Mouse (Mus musculus) liver, postnatal 0 days (tissue): ENCODE data around the gene Rbm20. TPM values are rescaled to one million over a fixed set of nuclear protein-coding genes. Genes with fewer than 3 reads are reported as not detected.

Experiments
- ATAC-seq: fragments of 200-750 bp; cut with Nextera tagmentation; 2 replicates; pipeline ENCODE4 v1.8.0; 2017; ENCODE audit warnings: mild to moderate bottlenecking, moderate library complexity
- DNase-seq: peaks from one replicate; pipeline ENCODE4 v3.0.0-alpha.2; 2016
- H3K27ac ChIP-seq: fragments of 300-500 bp; sonication (generic); 2 replicates; pipeline ENCODE4 v1.5.1; 2014; ENCODE audit warnings: antibody characterized with exemption, moderate library complexity, mild to moderate bottlenecking, low read depth
- H3K27me3 ChIP-seq: fragments of 300-500 bp; sonication (generic); 2 replicates; pipeline ENCODE4 v1.6.1; 2014; ENCODE audit warnings: low read length, control low read depth, mixed read lengths; ENCODE audit not compliant: insufficient read depth
- H3K36me3 ChIP-seq: fragments of 300-500 bp; sonication (generic); replicated peaks from 2 replicates; pipeline ENCODE4 v1.6.1; 2014; ENCODE audit warnings: mild to moderate bottlenecking, control low read depth, low read length, moderate library complexity, mixed read lengths; ENCODE audit not compliant: insufficient read depth
- H3K4me1 ChIP-seq: fragments of 300-500 bp; sonication (generic); 2 replicates; pipeline ENCODE4 v1.6.1; 2014; ENCODE audit warnings: antibody characterized with exemption, mild to moderate bottlenecking, control low read depth; ENCODE audit not compliant: insufficient read depth
- H3K4me2 ChIP-seq: fragments of 300-500 bp; sonication (generic); 2 replicates; pipeline ENCODE4 v1.6.1; 2014; ENCODE audit warnings: low read depth, mild to moderate bottlenecking, low read length, moderate library complexity, mixed read lengths
- H3K4me3 ChIP-seq: fragments of 300-500 bp; sonication (generic); 2 replicates; pipeline ENCODE4 v1.5.1; 2014; ENCODE audit warnings: low read depth, low read length
- H3K9ac ChIP-seq: fragments of 300-500 bp; sonication (generic); replicated peaks from 2 replicates; pipeline ENCODE4 v1.6.1; 2014; ENCODE audit warnings: mild to moderate bottlenecking, moderate library complexity
- H3K9me3 ChIP-seq: fragments of 300-500 bp; sonication (generic); 2 replicates; pipeline ENCODE4 v1.6.1; 2016; ENCODE audit warnings: mild to moderate bottlenecking, control low read depth, low read length, mixed read lengths
- CTCF ChIP-seq: sonication (generic); IDR thresholded peaks from 2 replicates; pipeline ENCODE4 v1.5.1; 2016; ENCODE audit warnings: antibody characterized with exemption, low read depth
- EP300 ChIP-seq: IDR thresholded peaks from 2 replicates; pipeline ENCODE4 v1.6.1; 2016; ENCODE audit warnings: antibody characterized with exemption, low read depth, mild to moderate bottlenecking
- WGBS: fragments of 180-500 bp; shearing (Covaris S2); extraction: QIAGEN DNeasy Blood & Tissue Kit; methylation state at CpG from one replicate; pipeline ENCODE4 v1.1.7; 2014; ENCODE audit not compliant: insufficient replicate concordance; 5-methylcytosine and 5-hydroxymethylcytosine counted together
- polyA plus RNA-seq: library from polyadenylated mRNA; unstranded; fragments of >200 nt; fragmentation: Nextera tagmentation; extraction: Ambion mirVana; gene quantifications from 2 replicates; pipeline ENCODE4 v1.2.1, GENCODE M21; 2015

Rbm20 gene
- polyA plus RNA-seq, 1 experiment from 2014 or later, result 0.16 TPM

GRCm38 (mm10) chr19:53786836-53787235 lies 109.7 kb downstream of the Rbm20 start:
- peaks cover 14% of the 10 kb centered on the region for H3K4me1 ChIP-seq
- no peaks in the 10 kb centered on the region for H3K27me3 ChIP-seq
- WGBS, result 86% methylated on average over 5 of the region's 5 CpGs
- H3K9me3 ChIP-seq, result no peaks in the 10 kb centered on the region
- no peak for ATAC-seq
- no peak for DNase-seq
- H3K4me2 ChIP-seq, result no peak overlapping the region
- H3K9ac ChIP-seq, result no peak overlapping the region
- no peak overlapping the region for H3K4me3 ChIP-seq
- H3K27ac ChIP-seq, result no peak overlapping the region
- no peaks in the 10 kb centered on the region for H3K36me3 ChIP-seq
- TF ChIP-seq CTCF (no peak), EP300 (no peak)

DNA sequence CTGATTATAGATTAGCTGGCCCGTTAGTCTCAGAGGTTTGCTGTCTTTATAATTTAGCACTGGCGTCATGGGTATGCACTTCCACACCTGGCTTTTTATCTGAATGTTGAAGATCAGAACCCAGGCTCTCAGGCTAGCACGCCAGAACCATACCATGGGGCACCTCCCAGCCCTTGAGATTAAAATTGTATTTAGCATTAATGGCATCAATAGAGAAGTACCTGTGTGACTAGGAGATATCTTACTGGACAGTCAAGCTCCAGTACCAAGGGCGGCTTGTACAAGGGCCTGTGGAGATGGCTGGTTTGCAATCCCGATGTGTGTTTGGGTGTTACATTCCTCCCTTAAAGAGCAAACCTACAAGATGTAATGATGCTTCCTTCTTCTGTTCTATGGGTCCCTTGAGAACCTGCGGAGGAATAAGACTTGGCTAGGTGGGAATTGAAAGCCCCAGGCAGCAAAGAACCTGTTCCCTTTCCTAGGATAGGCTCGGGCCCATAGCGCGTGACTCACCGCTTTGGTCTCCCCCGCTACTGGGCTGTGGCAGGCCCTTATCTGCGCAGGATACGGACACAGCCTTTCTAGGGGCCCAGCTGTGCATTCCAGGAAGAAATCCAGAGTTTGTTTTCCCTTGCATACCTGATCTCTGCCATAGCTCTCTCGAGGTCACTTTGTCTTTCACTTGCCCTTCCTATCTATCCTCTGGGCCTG lies 111.7 kb downstream of the Rbm20 start:
- Histone ChIP-seq H3K9ac (no peak overlapping the region), H3K27me3 (no peaks in the 10 kb centered on the region), H3K27ac (no peak overlapping the region), H3K36me3 (no peaks in the 10 kb centered on the region), H3K9me3 (no peaks in the 10 kb centered on the region), H3K4me1 (peaks cover 14% of the 10 kb centered on the region), H3K4me3 (no peak overlapping the region), H3K4me2 (no peak overlapping the region)
- no peak for TF ChIP-seq CTCF
- 0 out of 2 replicates have a peak, but pooled peaks have one; percentile 13 for TF ChIP-seq EP300
- WGBS, result 49% methylated on average over 14 of the region's 14 CpGs
- no peak for DNase-seq
- ATAC-seq, result peak; percentile 82

DNA sequence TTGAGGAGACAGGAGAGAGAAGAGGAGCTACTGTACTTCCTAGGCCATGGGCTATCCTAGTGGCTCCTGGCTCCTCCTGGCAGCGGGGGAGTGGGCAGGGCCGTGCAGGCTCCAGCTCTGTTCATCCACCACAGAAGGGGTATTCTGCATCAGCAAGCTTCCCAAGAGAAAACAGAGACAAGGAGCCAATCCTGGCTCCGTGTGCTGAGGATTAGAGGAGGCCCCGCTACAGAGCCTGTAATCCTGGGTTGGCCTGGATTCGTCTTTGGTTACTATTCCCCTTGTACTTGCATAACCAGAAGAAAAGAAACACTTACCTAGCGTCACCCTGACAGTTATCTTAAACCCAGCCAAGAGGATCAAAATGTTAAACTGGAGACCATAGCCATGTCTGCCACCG lies 112.5 kb downstream of the Rbm20 start:
- 78% methylated on average over 7 of the region's 7 CpGs for WGBS
- H3K4me1 ChIP-seq, result peaks cover 14% of the 10 kb centered on the region
- TF ChIP-seq CTCF, result no peak
- TF ChIP-seq EP300, result no peak
- ATAC-seq, result no peak
- no peak overlapping the region for H3K9ac ChIP-seq
- H3K4me2 ChIP-seq, result no peak overlapping the region
- H3K27ac ChIP-seq, result no peak overlapping the region
- no peaks in the 10 kb centered on the region for H3K9me3 ChIP-seq
- H3K4me3 ChIP-seq, result no peak overlapping the region
- no peak for DNase-seq
- no peaks in the 10 kb centered on the region for H3K36me3 ChIP-seq
- no peaks in the 10 kb centered on the region for H3K27me3 ChIP-seq

- DNase-seq (no peak), ATAC-seq (no peak)
- no peaks in the 10 kb centered on the region for H3K27me3 ChIP-seq
- no peak overlapping the region for H3K4me3 ChIP-seq
- H3K9ac ChIP-seq, result no peak overlapping the region
- no peaks in the 10 kb centered on the region for H3K9me3 ChIP-seq
- no peak for TF ChIP-seq EP300
- H3K36me3 ChIP-seq, result no peaks in the 10 kb centered on the region
- H3K4me1 ChIP-seq, result peaks cover 14% of the 10 kb centered on the region
- no peak overlapping the region for H3K4me2 ChIP-seq
- WGBS, result 77% methylated on average over 20 of the region's 20 CpGs
- no peak overlapping the region for H3K27ac ChIP-seq
Observed at GRCm38 (mm10) chr19:53791751-53792720, 114.9 kb downstream of the Rbm20 start.

DNA sequence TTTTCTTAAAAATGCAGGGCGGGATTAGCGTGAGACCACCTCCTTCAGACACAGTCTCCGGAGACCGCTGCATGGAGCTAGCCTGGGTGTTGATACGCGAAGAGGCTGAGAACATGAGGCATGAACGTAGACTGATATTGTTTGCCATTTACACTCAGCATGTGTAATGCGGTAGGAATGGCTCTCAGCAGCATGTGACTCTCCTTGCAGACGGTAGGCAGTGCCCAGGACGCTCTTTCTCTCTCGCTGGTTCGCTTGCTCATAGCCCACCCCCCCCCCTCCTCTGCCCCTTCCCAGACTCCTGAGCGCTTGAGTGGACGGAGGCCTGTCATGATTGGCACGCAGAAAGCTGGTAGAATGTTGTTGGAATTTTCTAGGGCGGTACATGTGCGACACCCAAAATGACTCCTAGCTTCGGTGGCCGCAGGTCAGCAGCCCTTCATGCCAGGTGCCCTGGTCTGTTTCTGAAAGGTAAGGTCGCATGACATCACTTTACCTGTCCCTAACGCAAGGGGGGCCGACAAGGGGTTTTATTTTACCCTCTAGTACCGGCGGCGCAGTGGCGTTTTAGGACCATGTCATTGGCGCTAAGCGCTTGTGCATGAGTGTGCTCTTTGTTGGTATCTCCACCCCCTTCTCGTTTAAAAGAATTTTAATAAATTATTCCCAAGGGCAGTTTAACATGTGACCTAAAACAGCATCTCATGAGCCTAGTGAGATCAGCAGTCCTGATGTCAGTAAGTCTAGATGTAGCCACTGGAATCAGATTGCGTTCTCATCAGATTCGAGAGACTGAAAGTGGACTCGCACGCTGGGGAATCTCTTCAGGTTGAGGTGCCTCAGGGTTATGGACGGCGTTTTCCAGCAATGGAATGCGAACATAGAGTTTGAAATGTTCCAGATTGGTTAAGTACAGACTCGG lies 116.1 kb downstream of the Rbm20 start:
- DNase-seq, result no peak
- no peak for ATAC-seq
- H3K4me1 ChIP-seq, result peaks cover 12% of the 10 kb centered on the region
- no peak overlapping the region for H3K4me3 ChIP-seq
- no peaks in the 10 kb centered on the region for H3K27me3 ChIP-seq
- no peaks in the 10 kb centered on the region for H3K9me3 ChIP-seq
- 89% methylated on average over 37 of the region's 37 CpGs for WGBS
- no peak overlapping the region for H3K9ac ChIP-seq
- no peaks in the 10 kb centered on the region for H3K36me3 ChIP-seq
- TF ChIP-seq CTCF (no peak), EP300 (no peak)
- no peak overlapping the region for H3K27ac ChIP-seq
- H3K4me2 ChIP-seq, result no peak overlapping the region
